Mouse (Mus musculus): ENCODE results near the gene Tmem45b.

Gene Tmem45b

DNA sequence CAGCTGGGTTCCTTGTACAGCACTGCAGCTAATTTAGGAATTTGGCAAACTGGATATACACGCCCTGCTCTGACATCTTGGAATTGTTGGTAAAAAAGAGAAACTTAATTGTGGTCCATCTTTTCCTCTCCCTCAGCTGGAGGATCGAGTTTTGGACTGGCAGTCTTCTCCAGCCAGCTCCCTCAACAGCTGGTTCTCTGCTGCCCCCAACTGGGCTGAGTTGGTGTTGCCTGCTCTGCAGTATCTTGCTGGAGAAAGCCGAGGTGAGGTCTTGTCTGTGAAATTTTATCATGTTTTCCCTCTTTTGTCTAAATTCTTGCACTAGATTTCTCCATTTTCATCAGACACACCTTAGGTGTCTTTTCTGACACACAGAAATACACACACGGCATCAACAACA lies 63.8 kb downstream of the Tmem45b start:
- peak; percentile 66 to 67 for DNase-seq

DNA sequence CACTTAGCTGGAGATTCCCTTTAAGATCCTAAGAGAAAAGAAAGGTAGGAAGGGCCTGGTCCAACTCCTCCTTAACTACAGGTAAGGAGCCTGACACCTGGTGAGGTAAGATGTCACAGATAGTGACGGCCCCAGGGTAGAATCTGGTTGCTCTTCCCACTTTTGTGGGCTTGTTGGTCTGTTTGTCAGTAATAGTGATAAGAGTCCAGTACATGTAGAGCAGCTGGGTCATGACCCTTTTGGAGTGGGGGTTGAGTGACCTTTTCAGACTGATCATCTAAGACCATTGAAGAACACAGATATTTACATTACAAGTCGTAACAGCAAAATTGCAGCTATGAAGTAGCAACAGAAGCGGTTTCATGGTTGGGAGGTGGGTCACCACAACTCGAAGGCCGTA lies 77.1 kb downstream of the Tmem45b start:
- no peak for DNase-seq

DNA sequence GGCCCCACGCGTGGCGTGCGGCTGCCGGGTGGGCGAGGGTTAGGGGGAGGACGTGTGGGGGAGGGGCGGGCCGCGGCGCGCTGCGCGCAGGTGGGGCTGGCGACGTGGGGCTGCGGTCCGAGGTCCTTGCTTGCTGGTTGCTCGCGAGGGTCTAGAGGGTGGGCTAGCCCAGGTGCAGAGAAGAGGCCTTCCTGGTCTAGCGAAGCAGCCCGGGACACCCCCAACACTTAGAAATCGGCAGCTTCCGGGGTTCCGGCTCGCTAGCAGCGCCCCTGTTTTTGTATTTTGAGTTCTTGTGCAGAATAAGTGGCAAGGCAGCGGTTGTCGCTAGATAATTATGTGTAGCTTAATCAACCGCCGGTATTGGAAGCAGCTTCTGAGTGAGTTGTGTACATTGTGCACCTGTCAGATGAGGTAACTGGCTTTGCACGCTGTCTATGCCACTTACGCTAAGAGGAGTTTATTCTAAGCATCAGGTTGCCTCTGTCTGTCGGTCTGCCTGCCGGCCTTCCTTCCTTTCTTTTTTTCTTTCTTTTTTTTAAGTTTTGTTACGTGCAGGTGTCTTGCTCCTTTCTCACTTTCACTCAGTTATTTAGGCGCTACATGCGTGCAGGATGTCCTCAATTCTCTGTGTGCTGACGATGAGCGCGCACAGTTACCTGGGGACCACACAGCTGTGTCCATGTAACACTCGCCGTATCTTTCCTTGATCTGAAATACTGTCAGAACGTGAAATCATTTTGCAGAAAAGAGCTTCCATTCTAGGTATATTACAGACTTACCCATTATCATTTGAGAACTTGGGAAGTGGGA lies 77.7 kb downstream of the Tmem45b start:
- DNase-seq, result no peak

DNA sequence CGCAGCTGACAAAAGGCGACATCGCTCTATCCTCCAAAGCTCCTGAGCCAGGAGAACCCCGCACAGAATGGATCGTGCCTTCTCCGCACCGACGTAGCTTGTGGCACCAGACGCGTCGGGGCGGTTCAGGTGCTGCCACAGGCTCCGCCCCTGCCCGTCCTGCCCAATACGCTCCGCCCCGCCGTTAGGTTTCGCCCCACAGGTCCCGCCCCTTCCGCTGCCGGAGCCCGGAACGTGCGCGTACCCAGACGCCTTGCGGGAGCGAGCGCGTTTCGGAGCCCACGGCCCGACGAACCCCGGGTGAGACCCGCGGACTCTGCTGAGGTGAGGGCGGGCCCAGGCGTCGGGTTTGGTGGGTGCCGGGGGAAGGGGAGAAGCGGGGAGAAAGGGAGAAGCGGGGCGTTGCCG lies 78.3 kb downstream of the Tmem45b start, which contains the start of gene Nfrkb:
TSS of gene Nfrkb (plus strand) at position 246 of the 408 bp plus-strand sequence.
- DNase-seq, result peak; percentile 95 to 97

DNA sequence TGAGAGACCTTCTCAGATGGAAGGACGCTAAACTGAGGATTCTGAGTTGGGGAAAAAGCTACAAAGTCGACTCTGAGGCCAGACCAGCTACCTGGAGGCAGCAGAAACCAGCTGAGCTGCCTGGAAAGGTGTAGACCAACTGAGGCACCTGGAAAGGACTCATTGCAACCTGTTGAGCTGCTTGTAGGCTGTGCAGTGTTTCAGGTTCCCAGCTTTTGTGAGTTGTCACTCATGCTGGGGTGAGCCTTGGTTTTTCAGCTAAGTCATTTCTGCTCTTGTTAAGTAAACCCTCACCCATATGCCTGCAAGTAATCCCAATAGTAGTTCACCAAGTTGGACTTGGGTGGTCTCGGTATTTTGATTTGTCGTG lies 78.8 kb downstream of the Tmem45b start:
- DNase-seq, result no peak

DNA sequence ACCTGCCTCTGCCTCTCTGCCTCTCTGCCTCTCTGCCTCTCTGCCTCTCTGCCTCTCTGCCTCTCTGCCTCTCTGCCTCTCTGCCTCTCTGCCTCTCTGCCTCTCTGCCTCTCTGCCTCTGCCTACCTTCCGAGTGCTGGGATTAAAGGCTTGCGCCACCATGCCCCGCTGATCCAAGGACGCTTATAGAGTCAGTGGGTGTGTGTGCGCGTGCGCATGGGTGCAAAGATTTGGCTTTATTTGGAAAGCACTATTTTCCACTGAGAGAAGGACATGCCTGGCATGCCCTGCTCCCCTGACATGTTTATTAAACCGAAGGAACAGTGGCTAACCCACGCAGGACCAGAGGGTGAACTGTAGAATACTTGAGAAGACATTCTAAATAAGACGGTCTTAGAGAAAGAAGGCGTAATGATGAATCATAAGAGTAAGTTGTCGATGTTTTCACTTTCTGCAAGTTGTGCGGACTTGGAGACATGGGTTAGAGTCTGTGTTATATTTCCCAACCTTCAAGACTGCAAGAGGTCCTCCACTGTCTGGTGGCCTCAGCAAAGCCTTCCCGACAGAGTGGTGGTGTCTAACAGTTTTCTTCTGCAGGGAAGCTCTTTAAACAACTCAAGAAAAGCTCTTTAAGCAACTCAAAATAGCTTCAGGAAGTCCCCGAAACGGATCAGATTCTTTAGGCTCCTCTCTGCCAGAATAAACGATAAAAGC lies 79.3 kb downstream of the Tmem45b start:
- DNase-seq, result no peak

DNA sequence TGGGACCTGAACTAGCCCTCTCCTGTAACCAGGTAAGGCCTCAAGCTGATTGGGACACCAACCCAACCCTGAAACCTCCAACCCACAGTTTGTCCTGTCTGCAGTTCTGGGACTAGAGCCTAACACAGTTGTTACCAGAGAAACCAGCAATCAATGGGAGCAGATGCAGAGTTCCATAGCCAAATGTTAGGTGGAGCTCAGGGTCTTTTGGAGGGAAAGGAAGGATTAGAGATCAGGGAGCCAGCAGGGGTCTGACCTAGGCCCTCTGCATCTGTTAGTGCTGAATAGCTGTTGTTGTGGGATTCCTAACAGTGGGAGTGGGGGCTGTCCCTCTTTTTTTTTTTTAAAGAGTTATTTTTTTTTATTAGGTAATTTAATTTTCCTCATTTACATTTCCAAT lies 87.6 kb downstream of the Tmem45b start:
- DNase-seq, result no peak
